Mouse (Mus musculus): ENCODE results near the gene Odf2. TPM values are rescaled to one million over a fixed set of nuclear protein-coding genes. Genes with fewer than 3 reads are reported as not detected.
"Not testable (repeated sequence)": the region's sequence is repeated elsewhere in the genome, so short reads cannot be mapped to it uniquely, and the experiment has no call there.

The Odf2 gene
- polyA plus RNA-seq, 1 experiment from 2014 or later = 64.1 TPM

DNA sequence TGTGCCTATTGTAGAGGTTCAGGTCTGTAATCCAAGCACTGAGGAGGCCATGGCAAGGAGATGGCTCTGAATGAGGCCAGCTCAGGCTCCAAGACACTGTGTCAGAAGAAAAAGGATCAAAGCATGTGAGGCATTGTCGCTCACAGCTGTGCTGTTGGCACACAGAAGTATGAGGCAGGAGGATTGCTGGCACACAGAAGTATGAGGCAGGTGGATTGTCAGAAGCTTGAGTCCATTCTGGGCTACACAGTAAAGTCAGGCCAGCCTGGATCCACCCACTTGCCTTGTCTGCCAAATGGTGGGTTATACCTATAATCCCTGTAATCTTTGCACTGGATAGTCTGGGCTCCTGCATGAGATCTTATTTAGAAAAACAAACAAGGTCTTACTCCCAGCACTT, 9.1 kb downstream of the Odf2 start:
- no peak overlapping the region for H3K9ac ChIP-seq
- 97% methylated on average over 1 of the region's 1 CpGs for WGBS

DNA sequence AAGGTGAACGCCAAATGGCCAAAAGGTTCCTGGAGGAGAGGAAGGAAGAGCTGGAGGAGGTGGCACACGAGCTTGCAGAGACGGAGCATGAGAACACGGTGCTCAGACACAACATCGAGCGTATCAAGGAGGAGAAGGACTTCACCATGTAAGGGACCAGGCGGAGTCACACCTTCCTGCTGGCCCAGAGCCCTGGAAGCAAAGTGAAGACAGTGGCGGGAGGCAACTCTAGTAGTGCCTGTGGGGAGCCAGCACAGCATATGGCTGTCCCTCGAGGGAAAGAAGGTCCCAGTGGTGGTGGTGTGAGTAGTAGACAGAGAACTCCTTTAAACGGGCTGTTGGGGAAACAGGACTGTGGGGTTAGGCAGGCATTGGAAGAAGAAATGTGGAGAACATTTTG, 13.2 kb downstream of the Odf2 start:
- ATAC-seq (ENCODE audit: insufficient number of reproducible peaks, low FRiP score) = no peak
- H3K27ac ChIP-seq (ENCODE audit: poor library complexity, severe bottlenecking) = no peak overlapping the region
- H3K9ac ChIP-seq = no peak overlapping the region
- no peaks in the 10 kb centered on the region for H3K27me3 ChIP-seq (replicated peaks)
- no peaks in the 10 kb centered on the region for H3K9me3 ChIP-seq (replicated peaks)
- no peak overlapping the region for H3K4me3 ChIP-seq
- H3K4me2 ChIP-seq = no peak overlapping the region
- H3K4me1 ChIP-seq (replicated peaks) = no peaks in the 10 kb centered on the region
- H3K36me3 ChIP-seq = peaks cover 98% of the 10 kb centered on the region
- 84% methylated on average over 10 of the region's 10 CpGs for whole genome bisulfite sequencing

More for the DNA sequence above, 9.1 kb downstream of the Odf2 start:
- H3K27me3 ChIP-seq (replicated peaks) = no peaks in the 10 kb centered on the region
- no peaks in the 10 kb centered on the region for H3K4me1 ChIP-seq (replicated peaks)
- no peak overlapping the region for H3K4me2 ChIP-seq
- no peak overlapping the region for H3K27ac ChIP-seq (ENCODE audit: poor library complexity, severe bottlenecking)
- H3K4me3 ChIP-seq = no peak overlapping the region
- H3K36me3 ChIP-seq = peaks cover 97% of the 10 kb centered on the region
- no peak for ATAC-seq (ENCODE audit: insufficient number of reproducible peaks, low FRiP score)
- no peaks in the 10 kb centered on the region for H3K9me3 ChIP-seq (replicated peaks)

- ATAC-seq (ENCODE audit: insufficient number of reproducible peaks, low FRiP score); H3K4me3 ChIP-seq; H3K27ac ChIP-seq (ENCODE audit: poor library complexity, severe bottlenecking); H3K27me3 ChIP-seq (replicated peaks); H3K4me1 ChIP-seq (replicated peaks); H3K9ac ChIP-seq; H3K9me3 ChIP-seq (replicated peaks); H3K4me2 ChIP-seq: not testable (repeated sequence)
- H3K36me3 ChIP-seq = peaks cover 76% of the 10 kb centered on the region
- WGBS = 89% methylated on average over 2 of the region's 2 CpGs
These were observed 19.1 kb downstream of the Odf2 start for GRCm38 (mm10) chr2:29908171-29908570.

GRCm38 (mm10) chr2:29910042-29910441, 21.0 kb downstream of the Odf2 start:
- no peaks in the 10 kb centered on the region for H3K4me1 ChIP-seq (replicated peaks)
- H3K27me3 ChIP-seq (replicated peaks) = no peaks in the 10 kb centered on the region
- no peak overlapping the region for H3K4me3 ChIP-seq
- WGBS = 92% methylated on average over 2 of the region's 2 CpGs
- no peak overlapping the region for H3K27ac ChIP-seq (ENCODE audit: poor library complexity, severe bottlenecking)
- ATAC-seq (ENCODE audit: insufficient number of reproducible peaks, low FRiP score) = no peak
- peaks cover 73% of the 10 kb centered on the region for H3K36me3 ChIP-seq
- H3K9ac ChIP-seq = no peak overlapping the region
- H3K9me3 ChIP-seq (replicated peaks) = 0 out of 2 replicates have a peak, but pooled peaks cover 2% of the 10 kb centered on the region
- no peak overlapping the region for H3K4me2 ChIP-seq

- Histone ChIP-seq H3K9ac (no peak overlapping the region), H3K4me2 (no peak overlapping the region), H3K4me1 (replicated peaks) (peaks cover 6% of the 10 kb centered on the region), H3K36me3 (peaks cover 88% of the 10 kb centered on the region), H3K9me3 (replicated peaks) (no peaks in the 10 kb centered on the region), H3K27ac (ENCODE audit: poor library complexity, severe bottlenecking) (no peak overlapping the region), H3K27me3 (replicated peaks) (no peaks in the 10 kb centered on the region), H3K4me3 (no peak overlapping the region)
- ATAC-seq (ENCODE audit: insufficient number of reproducible peaks, low FRiP score) = no peak
- 89% methylated on average over 11 of the region's 11 CpGs for WGBS
These were observed 28.6 kb downstream of the Odf2 start for GRCm38 (mm10) chr2:29917621-29918020.

- Histone ChIP-seq H3K9me3 (replicated peaks) (no peaks in the 10 kb centered on the region), H3K27me3 (replicated peaks) (no peaks in the 10 kb centered on the region), H3K9ac (no peak overlapping the region), H3K36me3 (peaks cover 92% of the 10 kb centered on the region), H3K4me3 (no peak overlapping the region), H3K27ac (ENCODE audit: poor library complexity, severe bottlenecking) (no peak overlapping the region), H3K4me2 (no peak overlapping the region), H3K4me1 (replicated peaks) (peaks cover 6% of the 10 kb centered on the region)
- 58% methylated on average over 11 of the region's 11 CpGs for WGBS
- no peak for ATAC-seq (ENCODE audit: insufficient number of reproducible peaks, low FRiP score)
These were observed 33.0 kb downstream of the Odf2 start for GRCm38 (mm10) chr2:29922011-29922410.

GRCm38 (mm10) chr2:29926542-29926941, 37.5 kb downstream of the Odf2 start:
- 82% methylated on average over 5 of the region's 5 CpGs for WGBS
- Histone ChIP-seq H3K4me3 (no peak overlapping the region), H3K9me3 (replicated peaks) (no peaks in the 10 kb centered on the region), H3K4me2 (no peak overlapping the region), H3K36me3 (peaks cover 94% of the 10 kb centered on the region), H3K27ac (ENCODE audit: poor library complexity, severe bottlenecking) (no peak overlapping the region), H3K9ac (no peak overlapping the region), H3K27me3 (replicated peaks) (no peaks in the 10 kb centered on the region), H3K4me1 (replicated peaks) (peaks cover 6% of the 10 kb centered on the region)
- ATAC-seq (ENCODE audit: insufficient number of reproducible peaks, low FRiP score) = no peak

- Histone ChIP-seq H3K4me3 (no peak overlapping the region), H3K9ac (no peak overlapping the region), H3K9me3 (replicated peaks) (no peaks in the 10 kb centered on the region), H3K27me3 (replicated peaks) (no peaks in the 10 kb centered on the region), H3K36me3 (peaks cover 55% of the 10 kb centered on the region), H3K4me1 (replicated peaks) (no peaks in the 10 kb centered on the region), H3K27ac (ENCODE audit: poor library complexity, severe bottlenecking) (no peak overlapping the region), H3K4me2 (no peak overlapping the region)
- ATAC-seq (ENCODE audit: insufficient number of reproducible peaks, low FRiP score) = no peak
- WGBS = 89% methylated on average over 10 of the region's 10 CpGs
These were observed 41.5 kb downstream of the Odf2 start for GRCm38 (mm10) chr2:29930506-29930905.

- 85% methylated on average over 6 of the region's 6 CpGs for WGBS
- H3K9me3 ChIP-seq (replicated peaks) = no peaks in the 10 kb centered on the region
- no peaks in the 10 kb centered on the region for H3K27me3 ChIP-seq (replicated peaks)
- peaks cover 4% of the 10 kb centered on the region for H3K4me1 ChIP-seq (replicated peaks)
- no peak overlapping the region for H3K9ac ChIP-seq
- no peak overlapping the region for H3K4me3 ChIP-seq
- H3K36me3 ChIP-seq = peaks cover 48% of the 10 kb centered on the region
- ATAC-seq (ENCODE audit: insufficient number of reproducible peaks, low FRiP score) = no peak
- H3K4me2 ChIP-seq = no peak overlapping the region
- H3K27ac ChIP-seq (ENCODE audit: poor library complexity, severe bottlenecking) = no peak overlapping the region
These were observed 42.2 kb downstream of the Odf2 start for GRCm38 (mm10) chr2:29931194-29931593.

DNA sequence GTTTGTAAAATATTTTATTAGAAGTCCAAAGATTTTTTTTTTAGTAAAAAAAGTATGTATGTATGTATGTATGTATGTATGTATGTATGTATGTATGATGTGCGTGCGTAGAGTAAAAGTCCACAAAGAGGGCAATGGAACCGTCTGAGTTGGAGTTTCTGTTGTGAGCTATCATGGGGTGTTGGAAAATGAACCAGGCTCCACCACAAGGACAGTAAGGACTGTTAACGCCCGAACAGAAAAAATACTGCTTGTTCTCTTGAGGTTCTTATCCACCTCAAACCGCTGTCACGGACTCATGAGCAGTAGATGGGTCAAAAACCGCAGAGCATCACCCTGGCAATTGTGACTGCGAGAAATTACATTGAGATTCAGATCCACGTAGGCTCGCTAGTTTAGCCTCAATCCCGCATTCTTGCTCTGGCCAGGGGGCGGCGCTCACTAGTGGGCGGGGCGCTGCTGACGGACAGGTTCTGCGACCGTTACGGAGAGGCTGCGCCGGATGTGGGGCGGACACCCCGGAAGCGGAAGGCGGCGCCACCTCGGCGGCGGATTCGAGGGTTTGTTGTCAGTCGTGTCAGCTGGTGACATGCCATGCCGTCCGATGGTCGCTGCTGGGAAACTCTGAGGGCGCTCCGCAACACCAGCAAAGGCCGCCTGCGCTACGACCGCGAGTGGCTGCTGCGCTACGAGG, 46.0 kb downstream of the Odf2 start, which contains the start of gene Gle1:
TSS of gene Gle1 (plus strand) at position 521 of the 694 bp plus-strand sequence.
- peak within 1 kb of the TSS; percentile 69 for H3K27ac ChIP-seq (ENCODE audit: poor library complexity, severe bottlenecking)
- H3K4me2 ChIP-seq = peak within 1 kb of the TSS; percentile 79
- ATAC-seq (ENCODE audit: insufficient number of reproducible peaks, low FRiP score) = peak; percentile 93
- no peaks in the 10 kb centered on the region for H3K27me3 ChIP-seq (replicated peaks)
- peak within 1 kb of the TSS; percentile 73 for H3K4me3 ChIP-seq
- H3K9me3 ChIP-seq (replicated peaks) = no peaks in the 10 kb centered on the region
- peak within 1 kb of the TSS; percentile 68 for H3K9ac ChIP-seq
- 2% methylated on average over 44 of the region's 44 CpGs for WGBS
- H3K36me3 ChIP-seq = peaks cover 43% of the 10 kb centered on the region
- peaks cover 6% of the 10 kb centered on the region for H3K4me1 ChIP-seq (replicated peaks)

- no peak overlapping the region for H3K27ac ChIP-seq (ENCODE audit: poor library complexity, severe bottlenecking)
- WGBS = 92% methylated on average over 9 of the region's 9 CpGs
These were observed 51.1 kb downstream of the Odf2 start for GRCm38 (mm10) chr2:29940073-29940472.

GRCm38 (mm10) chr2:29940826-29941225, 51.8 kb downstream of the Odf2 start:
- no peak for ATAC-seq (ENCODE audit: insufficient number of reproducible peaks, low FRiP score)
- Histone ChIP-seq H3K4me3 (no peak overlapping the region), H3K4me1 (replicated peaks) (peaks cover 20% of the 10 kb centered on the region), H3K27ac (ENCODE audit: poor library complexity, severe bottlenecking) (no peak overlapping the region), H3K9me3 (replicated peaks) (no peaks in the 10 kb centered on the region), H3K9ac (no peak overlapping the region), H3K4me2 (no peak overlapping the region), H3K27me3 (replicated peaks) (no peaks in the 10 kb centered on the region), H3K36me3 (peaks cover 84% of the 10 kb centered on the region)
- 91% methylated on average over 7 of the region's 7 CpGs for WGBS

More at GRCm38 (mm10) chr2:29940073-29940472, 51.1 kb downstream of the Odf2 start:
- no peak overlapping the region for H3K4me3 ChIP-seq
- no peak overlapping the region for H3K9ac ChIP-seq
- H3K36me3 ChIP-seq = peaks cover 77% of the 10 kb centered on the region
- H3K9me3 ChIP-seq (replicated peaks) = no peaks in the 10 kb centered on the region
- ATAC-seq (ENCODE audit: insufficient number of reproducible peaks, low FRiP score) = no peak
- H3K27me3 ChIP-seq (replicated peaks) = no peaks in the 10 kb centered on the region
- no peak overlapping the region for H3K4me2 ChIP-seq
- H3K4me1 ChIP-seq (replicated peaks) = peaks cover 16% of the 10 kb centered on the region
